Mouse (Mus musculus) small intestine, adult 2 months (tissue): ENCODE measurements around the gene Rest. TPM values are rescaled to one million over a fixed set of nuclear protein-coding genes. Genes with fewer than 3 reads are reported as not detected.

ENCODE experiments used
- H3K27ac ChIP-seq: fragments of 200-500 bp; 2 replicates; pipeline ENCODE4 v1.5.1; 2012; ENCODE audit warnings: low read depth, low read length, control low read depth, inconsistent platforms; ENCODE audit not compliant: insufficient read depth
- H3K27me3 ChIP-seq: fragments of 200-500 bp; 2 replicates; pipeline ENCODE4 v1.6.1; 2012; ENCODE audit warnings: mild to moderate bottlenecking, moderate library complexity, low read length, inconsistent platforms; ENCODE audit not compliant: control insufficient read depth, insufficient read depth
- H3K36me3 ChIP-seq: fragments of 200-500 bp; 2 replicates; pipeline ENCODE4 v1.6.1; 2012; ENCODE audit warnings: mild to moderate bottlenecking, low read length, control low read depth, inconsistent platforms; ENCODE audit not compliant: control insufficient read depth, insufficient read depth
- H3K4me1 ChIP-seq: fragments of 200-500 bp; 2 replicates; pipeline ENCODE4 v1.6.1; 2012; ENCODE audit warnings: low read length, inconsistent platforms, mixed read lengths; ENCODE audit not compliant: control insufficient read depth, insufficient read depth, insufficient read length
- H3K4me3 ChIP-seq: fragments of 200-500 bp; 2 replicates; pipeline ENCODE4 v1.5.1; 2012; ENCODE audit warnings: low read depth, mild to moderate bottlenecking, control low read depth, inconsistent platforms, low read length, moderate library complexity
- CTCF ChIP-seq: fragments of 200-500 bp; IDR thresholded peaks from 2 replicates; pipeline ENCODE4 v1.5.1; 2012; ENCODE audit warnings: low read depth, mild to moderate bottlenecking, control low read depth, inconsistent platforms, low read length, moderate library complexity, mixed read lengths; ENCODE audit not compliant: insufficient replicate concordance, insufficient read length; ENCODE audit errors: extremely low read depth
- POLR2A ChIP-seq: fragments of 200-500 bp; IDR thresholded peaks from 2 replicates; pipeline ENCODE4 v1.6.1; 2012; ENCODE audit warnings: low read depth, mild to moderate bottlenecking, control low read depth, inconsistent platforms, low read length, moderate library complexity
- WGBS: fragments of 180-500 bp; shearing (Covaris S2); methylation state at CpG from one replicate; pipeline ENCODE4 v1.1.7; 2018; 5-methylcytosine and 5-hydroxymethylcytosine counted together
- polyA plus RNA-seq: library from polyadenylated mRNA; depleted of rRNA; stranded (reverse); fragments of >200 nt; gene quantifications from 2 replicates; pipeline ENCODE4 v1.2.3, GENCODE M21; 2012

Rest gene
- polyA plus RNA-seq, 1 experiment: 2.5 TPM

DNA sequence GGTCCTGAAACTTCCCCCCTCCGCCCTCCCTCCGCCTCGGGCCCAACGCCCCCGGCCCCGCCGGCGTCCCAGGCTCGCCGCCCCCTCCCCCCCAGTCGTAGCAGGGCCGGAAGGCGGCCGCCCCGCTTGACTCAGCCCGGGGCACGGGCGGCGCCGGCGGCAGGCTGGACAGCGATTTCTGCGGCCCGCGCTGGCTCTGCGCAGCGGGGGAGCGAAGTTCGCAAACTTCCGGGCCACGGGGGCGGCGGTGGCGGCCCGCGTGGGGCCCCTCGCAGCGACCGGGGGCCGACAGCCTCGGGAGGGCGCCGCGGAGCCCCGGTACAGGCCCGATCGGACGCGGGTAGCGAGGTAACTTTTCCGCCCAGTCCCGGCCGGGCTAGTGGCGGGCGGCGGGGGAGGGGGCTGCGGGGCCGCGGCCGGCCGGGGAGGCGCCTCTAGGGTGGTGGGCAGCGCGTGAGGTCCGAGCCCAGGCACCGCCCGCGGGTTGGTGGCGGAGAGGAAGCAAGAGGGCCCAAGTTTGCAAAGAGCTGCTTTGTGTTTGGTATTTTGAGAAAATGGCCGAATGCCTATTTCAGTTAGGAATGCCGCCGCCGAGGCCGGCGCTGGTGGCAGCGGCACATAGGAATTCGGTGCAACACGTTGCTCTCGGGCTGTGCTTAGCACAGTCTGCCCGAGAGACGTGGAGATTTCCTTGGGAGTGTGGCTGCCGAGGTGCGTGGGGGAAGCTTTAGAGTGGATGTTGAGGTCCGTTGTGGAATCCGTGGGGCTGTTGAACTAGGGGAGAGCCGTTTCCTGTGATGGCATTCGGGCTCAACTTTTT, 985 bp downstream of the Rest start:
- Histone ChIP-seq H3K27me3 (no peaks in the 10 kb centered on the region), H3K4me3 (peak overlapping the region; percentile 93), H3K27ac (peak overlapping the region; percentile 60), H3K36me3 (peaks cover 5% of the 10 kb centered on the region; the same call in 1 of the 2 replicates), H3K4me1 (no peaks in the 10 kb centered on the region)
- TF ChIP-seq CTCF (no peak), POLR2A (no peak)
- under 1% methylated on average over 73 of the region's 87 CpGs for WGBS

DNA sequence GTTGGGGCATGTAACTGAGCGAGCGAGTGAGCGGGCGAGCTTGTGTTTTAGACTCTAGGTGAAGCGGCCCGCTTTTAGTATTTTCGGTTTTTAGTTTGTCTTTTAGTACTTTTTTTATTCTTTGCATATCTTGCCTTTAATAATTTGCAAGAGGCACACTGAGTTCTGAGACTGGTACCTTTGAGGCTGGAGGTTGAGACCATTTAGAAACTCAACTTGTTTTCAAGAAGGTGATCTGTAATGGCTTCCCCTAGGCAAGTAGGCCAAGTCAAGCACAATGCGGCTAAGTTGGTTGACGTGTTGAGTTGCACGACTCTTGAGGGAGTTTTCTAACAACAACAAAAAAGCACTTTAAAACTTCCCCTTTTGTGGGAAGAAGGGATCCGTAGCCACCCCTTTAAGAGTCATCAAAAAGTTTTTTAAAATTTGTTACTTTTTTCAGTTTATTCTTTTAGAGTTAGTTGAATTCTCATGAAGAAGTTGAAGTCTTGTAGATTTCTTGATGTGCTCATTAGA, 1.7 kb downstream of the Rest start:
- H3K4me3 ChIP-seq: peak overlapping the region; percentile 93
- TF ChIP-seq POLR2A (no peak), CTCF (no peak)
- 3% methylated on average over 11 of the region's 11 CpGs for WGBS
- no peaks in the 10 kb centered on the region for H3K4me1 ChIP-seq
- no peaks in the 10 kb centered on the region for H3K27me3 ChIP-seq
- H3K36me3 ChIP-seq: peaks cover 8% of the 10 kb centered on the region; the same call in 1 of the 2 replicates
- H3K27ac ChIP-seq: peak overlapping the region; percentile 13

DNA sequence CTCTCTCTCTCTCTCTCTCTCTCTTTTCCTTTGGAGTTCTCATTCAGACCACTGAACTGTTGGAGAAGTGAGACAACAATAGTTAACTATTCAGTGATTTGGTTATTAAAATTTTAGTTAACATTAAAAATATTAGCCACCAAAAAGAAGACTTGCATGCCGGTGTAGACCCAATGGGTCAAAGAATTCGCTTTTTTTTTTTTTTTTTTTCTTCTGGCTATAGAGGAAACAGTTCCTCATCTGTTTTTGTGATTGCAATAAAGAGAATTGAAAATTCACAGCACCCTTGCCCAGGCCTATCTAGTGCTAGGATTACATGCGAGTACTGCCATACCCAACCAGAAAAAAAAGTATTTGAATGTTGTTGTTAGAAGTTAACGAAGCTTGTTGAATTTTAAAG, 2.1 kb downstream of the Rest start:
- no peaks in the 10 kb centered on the region for H3K4me1 ChIP-seq
- no peak overlapping the region for H3K4me3 ChIP-seq
- WGBS: 78% methylated on average over 4 of the region's 4 CpGs
- no peaks in the 10 kb centered on the region for H3K27me3 ChIP-seq
- no peak overlapping the region for H3K27ac ChIP-seq
- peaks cover 8% of the 10 kb centered on the region; the same call in 1 of the 2 replicates for H3K36me3 ChIP-seq
- no peak for TF ChIP-seq POLR2A
- TF ChIP-seq CTCF: no peak

DNA sequence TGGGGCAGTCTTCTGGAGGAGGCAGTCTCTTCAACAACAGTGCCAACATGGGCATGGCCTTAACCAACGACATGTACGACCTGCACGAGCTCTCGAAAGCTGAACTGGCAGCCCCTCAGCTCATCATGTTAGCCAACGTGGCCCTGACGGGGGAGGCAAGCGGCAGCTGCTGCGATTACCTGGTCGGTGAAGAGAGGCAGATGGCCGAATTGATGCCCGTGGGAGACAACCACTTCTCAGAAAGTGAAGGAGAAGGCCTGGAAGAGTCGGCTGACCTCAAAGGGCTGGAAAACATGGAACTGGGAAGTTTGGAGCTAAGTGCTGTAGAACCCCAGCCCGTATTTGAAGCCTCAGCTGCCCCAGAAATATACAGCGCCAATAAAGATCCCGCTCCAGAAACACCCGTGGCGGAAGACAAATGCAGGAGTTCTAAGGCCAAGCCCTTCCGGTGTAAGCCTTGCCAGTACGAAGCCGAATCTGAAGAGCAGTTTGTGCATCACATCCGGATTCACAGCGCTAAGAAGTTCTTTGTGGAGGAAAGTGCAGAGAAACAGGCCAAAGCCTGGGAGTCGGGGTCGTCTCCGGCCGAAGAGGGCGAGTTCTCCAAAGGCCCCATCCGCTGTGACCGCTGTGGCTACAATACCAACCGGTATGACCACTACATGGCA, 2.8 kb downstream of the Rest start:
- no peak overlapping the region for H3K4me3 ChIP-seq
- no peak overlapping the region for H3K27ac ChIP-seq
- peaks cover 9% of the 10 kb centered on the region; the same call in 1 of the 2 replicates for H3K36me3 ChIP-seq
- H3K4me1 ChIP-seq: no peaks in the 10 kb centered on the region
- no peaks in the 10 kb centered on the region for H3K27me3 ChIP-seq
- no peak for TF ChIP-seq CTCF
- no peak for TF ChIP-seq POLR2A
- 97% methylated on average over 30 of the region's 30 CpGs for WGBS

DNA sequence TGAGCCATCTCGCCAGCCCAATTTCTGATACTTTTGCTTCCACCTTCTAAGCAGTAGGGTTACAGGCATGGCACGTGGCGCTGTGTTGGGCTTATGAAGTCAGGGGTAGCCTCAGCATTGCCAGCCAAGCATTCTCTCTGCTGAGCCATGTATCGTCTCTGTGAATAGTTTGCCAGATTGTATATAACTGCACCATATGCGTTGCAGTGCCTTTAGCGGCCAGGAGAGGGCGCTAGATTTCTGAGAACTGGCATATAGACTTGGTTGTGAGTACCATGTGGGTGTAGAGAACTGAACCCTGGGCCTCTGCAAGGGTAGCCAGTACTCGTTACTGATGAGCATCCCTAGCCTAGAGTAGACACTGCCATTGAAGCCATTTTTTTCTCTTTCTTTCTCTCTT, 4.1 kb downstream of the Rest start:
- Histone ChIP-seq H3K27ac (no peak overlapping the region), H3K4me1 (peaks cover 3% of the 10 kb centered on the region; the same call in 1 of the 2 replicates), H3K4me3 (no peak overlapping the region), H3K27me3 (no peaks in the 10 kb centered on the region), H3K36me3 (peaks cover 11% of the 10 kb centered on the region; the same call in 1 of the 2 replicates)
- WGBS: 81% methylated on average over 8 of the region's 8 CpGs
- TF ChIP-seq POLR2A (no peak), CTCF (peak; percentile 51; the same call in 1 of the 2 replicates)

DNA sequence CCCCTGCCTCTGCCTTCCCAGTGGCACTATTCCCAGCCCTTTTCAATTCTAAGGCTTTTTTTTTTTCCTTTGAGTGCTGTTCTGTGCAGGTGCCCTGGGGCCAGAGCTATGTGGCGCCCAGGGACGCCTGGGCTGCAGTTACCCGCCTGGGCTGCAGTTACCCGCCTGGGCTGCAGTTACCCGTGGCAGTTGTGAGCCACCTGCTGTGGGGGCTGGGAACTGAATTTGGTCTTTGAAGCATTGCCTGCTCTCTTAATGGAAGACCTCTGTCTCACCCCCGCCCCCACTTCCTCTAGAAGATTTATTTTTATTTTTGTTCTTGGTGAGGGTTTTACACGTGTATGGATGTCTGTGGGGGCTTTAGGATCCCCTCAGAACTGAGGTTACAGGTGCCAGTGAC, 7.9 kb downstream of the Rest start:
- peaks cover 3% of the 10 kb centered on the region; the same call in 1 of the 2 replicates for H3K4me1 ChIP-seq
- H3K27me3 ChIP-seq: no peaks in the 10 kb centered on the region
- no peak for TF ChIP-seq CTCF
- TF ChIP-seq POLR2A: no peak
- no peak overlapping the region for H3K4me3 ChIP-seq
- peaks cover 24% of the 10 kb centered on the region for H3K36me3 ChIP-seq
- WGBS: 65% methylated on average over 7 of the region's 7 CpGs
- H3K27ac ChIP-seq: no peak overlapping the region

DNA sequence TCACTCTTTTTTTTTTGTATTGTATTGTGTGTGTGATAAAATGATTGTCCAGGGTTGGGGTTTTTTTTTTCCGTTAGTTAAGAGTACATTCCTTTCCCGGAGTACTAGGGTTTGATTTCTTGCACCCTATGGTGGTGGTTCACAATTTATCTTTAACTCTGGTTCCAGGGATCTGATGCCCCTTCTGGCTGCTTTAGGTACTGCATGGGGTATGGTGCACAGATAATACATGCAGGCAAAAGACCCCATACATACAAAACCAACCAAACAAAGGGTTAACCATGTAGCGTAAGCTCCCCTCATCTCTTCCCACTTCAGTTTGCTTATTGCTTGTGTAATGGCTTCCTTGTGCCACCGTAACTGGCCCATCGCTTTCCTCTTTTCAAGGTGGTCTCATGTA, 10.7 kb downstream of the Rest start:
- WGBS: 88% methylated on average over 5 of the region's 5 CpGs

More for the DNA sequence above, 10.7 kb downstream of the Rest start:
- Histone ChIP-seq H3K27ac (no peak overlapping the region), H3K4me1 (peaks cover 3% of the 10 kb centered on the region; the same call in 1 of the 2 replicates), H3K36me3 (peaks cover 29% of the 10 kb centered on the region), H3K27me3 (no peaks in the 10 kb centered on the region), H3K4me3 (no peak overlapping the region)
- TF ChIP-seq POLR2A (no peak), CTCF (no peak)
